Mouse (Mus musculus): ENCODE data around the gene Tex13c2. TPM values are rescaled to one million over a fixed set of nuclear protein-coding genes. Genes with fewer than 3 reads are reported as not detected.

The Tex13c2 gene
- not detected in 2 replicates for polyA plus RNA-seq (2016; fragmentation: Nextera tagmentation; extraction: Ambion mirVana)

- peaks cover 3% of the 10 kb centered on the region; the same call in 1 of the 2 replicates for H3K9me3 ChIP-seq
- no peak within 1 kb of the TSS for H3K27ac ChIP-seq
- DNase-seq (ENCODE audit: low spot score): no peak
- H3K4me1 ChIP-seq (replicated peaks): no peaks in the 10 kb centered on the region
- no peaks in the 10 kb centered on the region for H3K36me3 ChIP-seq
- no peak within 1 kb of the TSS for H3K4me3 ChIP-seq
- 90% methylated on average over 16 of the region's 16 CpGs for WGBS
- H3K27me3 ChIP-seq (ENCODE audit: insufficient read depth, poor library complexity, severe bottlenecking): no peaks in the 10 kb centered on the region
These were observed at the start of gene Tex13c2 for GRCm38 (mm10) chrX:42489446-42489845. Gene Tex13c2, plus strand, starts transcription at chrX:42489691.

DNA sequence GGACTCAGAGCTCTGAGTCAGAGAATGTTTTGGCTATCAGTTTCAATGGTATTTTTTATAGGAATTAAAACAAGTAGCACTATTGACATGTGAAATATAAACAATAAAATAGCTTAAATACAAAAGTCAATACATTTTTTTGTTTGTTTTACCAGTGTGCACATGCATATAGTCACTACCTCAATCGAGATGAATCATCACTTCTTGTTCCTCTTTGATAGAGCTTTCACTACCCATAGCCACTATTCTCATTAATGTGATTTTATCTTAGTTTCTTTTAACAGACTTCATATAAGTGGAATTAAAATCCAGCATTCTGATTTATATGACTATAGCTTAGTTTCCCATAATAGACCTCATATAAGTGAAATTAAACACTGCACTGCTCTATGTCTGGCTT lies 39.2 kb upstream of the Tex13c2 start:
- DNase-seq (ENCODE audit: low spot score): no peak
- H3K36me3 ChIP-seq: no peaks in the 10 kb centered on the region
- no peaks in the 10 kb centered on the region for H3K27me3 ChIP-seq (ENCODE audit: insufficient read depth, poor library complexity, severe bottlenecking)
- H3K4me3 ChIP-seq: no peak overlapping the region
- 81% methylated on average over 1 of the region's 1 CpGs for WGBS
- H3K9me3 ChIP-seq: no peaks in the 10 kb centered on the region
- no peaks in the 10 kb centered on the region for H3K4me1 ChIP-seq (replicated peaks)
- no peak overlapping the region for H3K27ac ChIP-seq

DNA sequence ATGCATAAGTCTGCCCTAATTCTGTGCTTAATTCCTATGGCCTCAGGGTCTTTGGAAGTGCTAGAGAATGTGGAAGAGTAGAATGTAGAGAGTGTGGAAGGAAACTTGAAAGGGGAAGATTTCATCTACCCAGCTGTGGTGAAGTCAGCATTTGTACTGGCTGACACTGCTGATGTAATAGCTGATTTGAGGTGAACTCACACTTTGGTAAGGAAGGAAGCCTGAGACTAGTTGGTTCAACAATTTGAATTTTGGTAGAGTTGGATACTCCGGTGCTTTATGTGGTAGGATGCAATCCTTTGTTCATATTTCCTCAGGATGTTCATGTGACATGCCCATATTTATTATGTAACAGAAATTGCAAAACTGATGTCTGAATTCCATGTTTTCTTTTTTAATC lies 36.5 kb upstream of the Tex13c2 start:
- Histone ChIP-seq H3K4me1 (replicated peaks) (no peaks in the 10 kb centered on the region), H3K4me3 (no peak overlapping the region), H3K27me3 (ENCODE audit: insufficient read depth, poor library complexity, severe bottlenecking) (no peaks in the 10 kb centered on the region), H3K9me3 (no peaks in the 10 kb centered on the region), H3K27ac (no peak overlapping the region), H3K36me3 (no peaks in the 10 kb centered on the region)
- DNase-seq (ENCODE audit: low spot score): no peak
- WGBS: 95% methylated on average over 1 of the region's 1 CpGs

DNA sequence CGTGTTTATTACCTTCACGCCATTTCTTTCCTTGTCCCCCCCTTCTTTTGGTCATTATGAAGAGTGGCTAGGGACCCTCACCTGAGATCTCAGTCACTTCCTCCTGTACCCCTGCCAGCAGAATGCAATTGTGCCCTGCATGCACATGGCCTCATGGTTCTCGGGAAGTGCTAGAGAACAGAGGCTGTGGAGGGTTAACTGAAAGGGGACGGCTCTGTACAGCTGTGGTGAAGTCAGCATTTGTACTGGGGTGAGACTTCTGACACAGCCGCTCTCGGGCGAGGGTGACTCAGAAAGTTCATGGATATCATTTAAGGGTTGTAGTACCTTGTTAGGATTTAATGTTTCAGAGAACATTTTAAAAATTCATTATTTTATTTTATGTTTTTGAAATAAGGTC lies 35.0 kb upstream of the Tex13c2 start:
- Histone ChIP-seq H3K27ac (no peak overlapping the region), H3K36me3 (no peaks in the 10 kb centered on the region), H3K27me3 (ENCODE audit: insufficient read depth, poor library complexity, severe bottlenecking) (no peaks in the 10 kb centered on the region), H3K4me1 (replicated peaks) (no peaks in the 10 kb centered on the region), H3K4me3 (no peak overlapping the region), H3K9me3 (no peaks in the 10 kb centered on the region)
- 81% methylated on average over 7 of the region's 7 CpGs for WGBS
- DNase-seq (ENCODE audit: low spot score): no peak

DNA sequence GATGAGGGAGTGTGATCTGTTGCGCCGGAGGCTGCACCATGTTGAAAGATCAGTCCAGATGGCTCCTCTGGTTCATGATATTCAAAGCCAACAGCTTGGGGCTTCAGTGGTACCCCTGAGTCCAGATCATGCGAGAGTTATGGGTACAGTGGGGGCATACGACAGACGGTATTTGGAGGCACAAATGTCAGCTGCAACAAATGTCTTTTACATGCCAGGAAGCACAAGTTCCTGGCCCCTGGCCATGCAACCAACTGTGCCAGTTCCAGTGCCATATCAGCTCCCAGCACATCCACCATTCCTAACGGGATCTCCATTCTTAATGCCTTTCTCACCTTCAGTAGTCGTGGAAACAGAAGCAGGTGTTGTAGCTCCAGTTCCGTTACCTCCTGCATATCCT lies 845 bp downstream of the Tex13c2 start:
- H3K4me1 ChIP-seq (replicated peaks): no peaks in the 10 kb centered on the region
- no peaks in the 10 kb centered on the region for H3K36me3 ChIP-seq
- H3K27me3 ChIP-seq (ENCODE audit: insufficient read depth, poor library complexity, severe bottlenecking): no peaks in the 10 kb centered on the region
- WGBS: 92% methylated on average over 8 of the region's 8 CpGs
- H3K4me3 ChIP-seq: no peak overlapping the region
- H3K9me3 ChIP-seq: peaks cover 3% of the 10 kb centered on the region; the same call in 1 of the 2 replicates
- no peak overlapping the region for H3K27ac ChIP-seq
- no peak for DNase-seq (ENCODE audit: low spot score)

- Histone ChIP-seq H3K4me1 (replicated peaks) (no peaks in the 10 kb centered on the region), H3K4me3 (no peak overlapping the region), H3K9me3 (no peaks in the 10 kb centered on the region), H3K27ac (no peak overlapping the region), H3K36me3 (no peaks in the 10 kb centered on the region), H3K27me3 (ENCODE audit: insufficient read depth, poor library complexity, severe bottlenecking) (no peaks in the 10 kb centered on the region)
- no peak for DNase-seq (ENCODE audit: low spot score)
These were observed 11.0 kb downstream of the Tex13c2 start for GRCm38 (mm10) chrX:42500538-42500937.

GRCm38 (mm10) chrX:42502291-42503043 lies 13.0 kb downstream of the Tex13c2 start, which contains the start of gene Sh2d1a:
Gene Sh2d1a, plus strand, starts transcription at chrX:42502453.
- Histone ChIP-seq H3K27me3 (ENCODE audit: insufficient read depth, poor library complexity, severe bottlenecking) (no peaks in the 10 kb centered on the region), H3K36me3 (no peaks in the 10 kb centered on the region), H3K4me1 (replicated peaks) (no peaks in the 10 kb centered on the region), H3K27ac (no peak within 1 kb of the TSS), H3K9me3 (no peaks in the 10 kb centered on the region), H3K4me3 (no peak within 1 kb of the TSS)
- WGBS: 77% methylated on average over 13 of the region's 13 CpGs
- DNase-seq (ENCODE audit: low spot score): no peak

DNA sequence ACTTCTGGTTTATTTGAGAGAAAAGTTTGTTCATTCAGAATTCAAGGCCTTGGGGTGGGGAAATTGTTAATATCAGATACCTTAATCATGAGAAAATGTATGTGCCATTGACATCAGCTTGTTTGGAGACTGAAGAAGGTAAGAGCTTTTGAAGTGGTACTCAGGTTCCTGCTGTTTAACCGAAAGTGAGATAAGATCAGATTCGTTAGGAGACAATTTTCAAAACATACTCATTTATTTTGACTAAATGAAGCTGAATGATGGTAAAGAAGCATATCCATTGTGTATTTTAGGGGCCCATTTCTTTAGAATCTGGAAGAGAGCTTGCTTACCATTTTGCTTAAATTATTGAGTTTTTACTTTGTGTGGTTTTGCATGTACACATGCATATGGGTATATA lies 21.6 kb downstream of the Tex13c2 start:
- WGBS: 86% methylated on average over 2 of the region's 2 CpGs
- H3K4me3 ChIP-seq: no peak overlapping the region
- H3K9me3 ChIP-seq: no peaks in the 10 kb centered on the region
- H3K4me1 ChIP-seq (replicated peaks): no peaks in the 10 kb centered on the region
- H3K27me3 ChIP-seq (ENCODE audit: insufficient read depth, poor library complexity, severe bottlenecking): no peaks in the 10 kb centered on the region
- no peak for DNase-seq (ENCODE audit: low spot score)
- H3K36me3 ChIP-seq: no peaks in the 10 kb centered on the region
- no peak overlapping the region for H3K27ac ChIP-seq

- Histone ChIP-seq H3K4me3 (no peak overlapping the region), H3K9me3 (no peaks in the 10 kb centered on the region), H3K27ac (no peak overlapping the region), H3K36me3 (no peaks in the 10 kb centered on the region), H3K27me3 (ENCODE audit: insufficient read depth, poor library complexity, severe bottlenecking) (no peaks in the 10 kb centered on the region), H3K4me1 (replicated peaks) (no peaks in the 10 kb centered on the region)
- peak; percentile 3 for DNase-seq (ENCODE audit: low spot score)
These were observed 23.1 kb downstream of the Tex13c2 start for GRCm38 (mm10) chrX:42512567-42512966.

GRCm38 (mm10) chrX:42522868-42523267 lies 33.4 kb downstream of the Tex13c2 start:
- no peak overlapping the region for H3K27ac ChIP-seq
- 90% methylated on average over 2 of the region's 2 CpGs for WGBS

DNA sequence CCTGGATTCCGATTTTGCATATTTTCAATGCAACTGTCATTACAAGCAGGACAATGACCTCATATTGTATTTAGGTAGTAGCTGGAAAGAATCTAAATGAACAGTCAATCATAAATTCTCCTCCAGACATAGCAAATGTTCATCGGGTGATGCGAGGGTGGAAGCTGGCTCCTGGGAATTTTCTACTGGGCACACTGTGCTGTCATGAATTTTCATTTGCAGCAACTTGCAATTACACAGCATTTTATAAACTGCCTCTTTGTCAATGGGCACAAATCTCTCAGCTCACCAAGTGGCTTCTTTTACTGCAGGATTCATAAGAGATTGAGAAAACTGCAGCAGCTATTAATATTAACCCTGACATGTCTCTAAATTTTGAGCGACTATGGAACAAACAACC lies 41.2 kb downstream of the Tex13c2 start:
- no peaks in the 10 kb centered on the region for H3K27me3 ChIP-seq (ENCODE audit: insufficient read depth, poor library complexity, severe bottlenecking)
- no peaks in the 10 kb centered on the region for H3K9me3 ChIP-seq
- H3K36me3 ChIP-seq: no peaks in the 10 kb centered on the region
- no peaks in the 10 kb centered on the region for H3K4me1 ChIP-seq (replicated peaks)
- H3K27ac ChIP-seq: no peak overlapping the region
- WGBS: 79% methylated on average over 4 of the region's 4 CpGs
- no peak overlapping the region for H3K4me3 ChIP-seq
- no peak for DNase-seq (ENCODE audit: low spot score)

More at GRCm38 (mm10) chrX:42522868-42523267, 33.4 kb downstream of the Tex13c2 start:
- DNase-seq (ENCODE audit: low spot score): no peak
- Histone ChIP-seq H3K9me3 (no peaks in the 10 kb centered on the region), H3K4me1 (replicated peaks) (no peaks in the 10 kb centered on the region), H3K4me3 (no peak overlapping the region), H3K36me3 (no peaks in the 10 kb centered on the region), H3K27me3 (ENCODE audit: insufficient read depth, poor library complexity, severe bottlenecking) (no peaks in the 10 kb centered on the region)

GRCm38 (mm10) chrX:42540030-42540755 lies 50.7 kb downstream of the Tex13c2 start:
- H3K27ac ChIP-seq: no peak overlapping the region
- 0 out of 2 replicates have a peak overlapping the region, but pooled peaks have one; percentile 18 for H3K4me3 ChIP-seq

DNA sequence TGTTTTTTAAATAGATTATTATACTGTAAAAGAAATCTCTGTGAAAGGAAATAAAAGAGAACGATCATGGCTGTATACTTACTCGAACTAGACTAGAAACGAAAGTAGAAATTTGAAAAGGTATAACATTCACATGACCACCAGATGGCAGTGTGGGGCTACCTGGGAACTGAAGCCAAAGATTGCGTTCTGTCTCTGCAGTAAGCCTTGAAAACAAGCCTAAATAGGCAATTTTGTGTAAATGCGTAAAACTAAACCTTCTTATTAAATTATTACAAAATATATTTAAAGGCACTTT lies 51.2 kb downstream of the Tex13c2 start:
- Histone ChIP-seq H3K4me3 (0 out of 2 replicates have a peak overlapping the region, but pooled peaks have one; percentile 18), H3K36me3 (no peaks in the 10 kb centered on the region), H3K4me1 (replicated peaks) (no peaks in the 10 kb centered on the region), H3K27ac (no peak overlapping the region), H3K9me3 (no peaks in the 10 kb centered on the region), H3K27me3 (ENCODE audit: insufficient read depth, poor library complexity, severe bottlenecking) (no peaks in the 10 kb centered on the region)
- peak; percentile 26 for DNase-seq (ENCODE audit: low spot score)
- WGBS: 47% methylated on average over 5 of the region's 5 CpGs

More at GRCm38 (mm10) chrX:42540030-42540755, 50.7 kb downstream of the Tex13c2 start:
- WGBS: 34% methylated on average over 3 of the region's 3 CpGs
- Histone ChIP-seq H3K36me3 (no peaks in the 10 kb centered on the region), H3K27me3 (ENCODE audit: insufficient read depth, poor library complexity, severe bottlenecking) (no peaks in the 10 kb centered on the region), H3K4me1 (replicated peaks) (no peaks in the 10 kb centered on the region), H3K9me3 (no peaks in the 10 kb centered on the region)
- DNase-seq (ENCODE audit: low spot score): no peak
